11 mouse cellular contexts compared by ENCODE assay signal in the genomic region with DNA sequence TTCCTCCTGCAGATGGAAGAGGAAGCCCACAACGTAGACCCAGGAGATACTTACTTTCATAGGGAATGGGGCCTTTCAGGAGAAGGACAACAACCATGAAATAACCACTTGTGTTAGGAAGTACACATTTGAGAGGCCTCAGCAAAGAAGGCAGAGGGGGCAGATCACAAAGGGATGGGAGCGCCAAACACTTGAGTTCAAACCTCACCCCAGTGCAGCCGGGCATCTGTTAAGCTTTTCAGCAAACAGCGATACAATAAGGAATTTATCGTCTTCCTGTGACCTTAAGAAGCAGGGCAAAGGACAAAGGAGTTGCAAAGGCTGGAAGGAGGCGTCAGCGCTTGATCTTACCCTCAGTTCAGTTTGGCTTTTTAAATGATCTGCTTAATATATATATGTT. TPM values are rescaled to one million over a fixed set of nuclear protein-coding genes. Genes with fewer than 3 reads are reported as not detected.
A peak's percentile ranks its signal among the peaks of the same experiment; 100 is the strongest.
DNase-seq lines count a peak whose midpoint lies in the region; ATAC-seq and TF ChIP-seq lines count a peak whose summit lies in the region.
"Had no signal": no experiment of that assay in that cellular context is flagged by ENCODE, and none has a peak within 500 bp of the region (broad histone marks: within the 10 kb centered on the region; RNA-seq: fewer than 3 reads in every experiment).

No protein-coding gene starts in this region.

- H3K36me3 ChIP-seq in kidney, adult 2 months (ENCODE audit: control insufficient read depth, insufficient read depth, low read length): no peaks in the 10 kb centered on the region
- H3K36me3 ChIP-seq in embryonic facial prominence, embryonic 13.5 days: no peaks in the 10 kb centered on the region
- no peaks in the 10 kb centered on the region for H3K36me3 ChIP-seq in liver, embryonic 16.5 days (ENCODE audit: control insufficient read depth, insufficient read depth)
- H3K36me3 ChIP-seq in thymus, adult 2 months (ENCODE audit: control insufficient read depth, insufficient read depth, low read length): no peaks in the 10 kb centered on the region
- H3K36me3 ChIP-seq: embryonic facial prominence, embryonic 15.5 days; midbrain, embryonic 12.5 days had no signal

- TF ChIP-seq POLR2A in kidney, adult 2 months (IDR thresholded peaks at IDR 0.05; ENCODE audit: low read depth, low read length): no peak
- no peak for TF ChIP-seq POLR2A in bone marrow macrophage, adult 2 months (IDR thresholded peaks at IDR 0.05; ENCODE audit: borderline replicate concordance, low read depth, low read length)
- TF ChIP-seq POLR2A in thymus, adult 2 months (IDR thresholded peaks at IDR 0.05; ENCODE audit: control insufficient read depth, extremely low read depth, insufficient read depth, low read length, poor library complexity): no peak

- no peak for TF ChIP-seq CTCF in kidney, adult 2 months (conservative IDR thresholded peaks at IDR 0.05; ENCODE audit: insufficient read depth, insufficient read length, low read depth, low read length)
- no peak for TF ChIP-seq CTCF in bone marrow macrophage, adult 2 months (IDR thresholded peaks at IDR 0.05; ENCODE audit: low read depth, low read length)
- no peak for TF ChIP-seq CTCF in thymus, adult 2 months (IDR thresholded peaks at IDR 0.05; ENCODE audit: borderline replicate concordance, control insufficient read depth, extremely low read depth, insufficient read depth, low read length, poor library complexity)

- DNase-seq in kidney, adult 2 months: no peak
- no peak for DNase-seq in kidney, adult 9 months
- no peak for DNase-seq in urinary bladder, postnatal 25 days (ENCODE audit: low spot score)
- DNase-seq in thymus, adult 2 months: no peak
- DNase-seq: cerebellum, adult 9-11 months; thymus, postnatal 4 days had no signal

- H3K9ac ChIP-seq in embryonic facial prominence, embryonic 13.5 days: no peak overlapping the region
- no peak overlapping the region for H3K9ac ChIP-seq in liver, embryonic 16.5 days (ENCODE audit: low read depth, low read length)
- H3K9ac ChIP-seq: embryonic facial prominence, embryonic 15.5 days; midbrain, embryonic 12.5 days had no signal

- no peak overlapping the region for H3K4me2 ChIP-seq in embryonic facial prominence, embryonic 13.5 days
- H3K4me2 ChIP-seq in liver, embryonic 16.5 days (ENCODE audit: low read depth, low read length): 0 out of 2 replicates have a peak overlapping the region, but pooled peaks have one; percentile 26
- H3K4me2 ChIP-seq: embryonic facial prominence, embryonic 15.5 days; midbrain, embryonic 12.5 days had no signal

- no peaks in the 10 kb centered on the region for H3K9me3 ChIP-seq in embryonic facial prominence, embryonic 13.5 days
- no peaks in the 10 kb centered on the region for H3K9me3 ChIP-seq in liver, embryonic 16.5 days (replicated peaks; ENCODE audit: control insufficient read depth, low read length)
- H3K9me3 ChIP-seq: embryonic facial prominence, embryonic 15.5 days; midbrain, embryonic 12.5 days had no signal

- 57% methylated on average over 7 of the region's 7 CpGs for WGBS in kidney, adult 2 months
- 78% methylated on average over 7 of the region's 7 CpGs for WGBS in embryonic facial prominence, embryonic 13.5 days
- WGBS in liver, embryonic 16.5 days (ENCODE audit: insufficient replicate concordance): 20% methylated on average over 7 of the region's 7 CpGs
- WGBS in thymus, adult 2 months: 30% methylated on average over 7 of the region's 7 CpGs

- no peaks in the 10 kb centered on the region for H3K4me1 ChIP-seq in kidney, adult 2 months (ENCODE audit: control insufficient read depth, insufficient read depth, low read length)
- peaks cover 29% of the 10 kb centered on the region for H3K4me1 ChIP-seq in bone marrow macrophage, adult 2 months (ENCODE audit: control insufficient read depth, insufficient read depth, low read length)
- H3K4me1 ChIP-seq in embryonic facial prominence, embryonic 13.5 days: no peaks in the 10 kb centered on the region
- peaks cover 6% of the 10 kb centered on the region for H3K4me1 ChIP-seq in liver, embryonic 16.5 days (ENCODE audit: control insufficient read depth, low read depth, low read length)
- peaks cover 16% of the 10 kb centered on the region for H3K4me1 ChIP-seq in thymus, adult 2 months (replicated peaks; ENCODE audit: control insufficient read depth, insufficient read depth, low read length)
- H3K4me1 ChIP-seq: embryonic facial prominence, embryonic 15.5 days; midbrain, embryonic 12.5 days had no signal

- no peaks in the 10 kb centered on the region for H3K27me3 ChIP-seq in kidney, adult 2 months (replicated peaks; ENCODE audit: control insufficient read depth, insufficient read depth, low read length)
- H3K27me3 ChIP-seq in embryonic facial prominence, embryonic 13.5 days: no peaks in the 10 kb centered on the region
- no peaks in the 10 kb centered on the region for H3K27me3 ChIP-seq in liver, embryonic 16.5 days (ENCODE audit: control insufficient read depth, insufficient read depth, low read depth, low read length)
- no peaks in the 10 kb centered on the region for H3K27me3 ChIP-seq in thymus, adult 2 months (ENCODE audit: control insufficient read depth, insufficient read depth, low read length)
- H3K27me3 ChIP-seq: embryonic facial prominence, embryonic 15.5 days; midbrain, embryonic 12.5 days had no signal

- ATAC-seq in embryonic facial prominence, embryonic 13.5 days (ENCODE audit: insufficient number of reproducible peaks, insufficient read depth, low FRiP score, low TSS enrichment, low read depth): no peak
- ATAC-seq in liver, embryonic 16.5 days (ENCODE audit: low read depth): no peak

- H3K27ac ChIP-seq in kidney, adult 2 months (ENCODE audit: insufficient read depth, low read depth, low read length): peak overlapping the region; percentile 54; the same call in 1 of the 2 replicates
- peak overlapping the region; percentile 71 for H3K27ac ChIP-seq in bone marrow macrophage, adult 2 months (ENCODE audit: insufficient read depth, low read depth, low read length)
- H3K27ac ChIP-seq in embryonic facial prominence, embryonic 13.5 days: peak overlapping the region; percentile 28; the same call in 1 of the 2 replicates
- peak overlapping the region; percentile 6; the same call in 1 of the 2 replicates for H3K27ac ChIP-seq in liver, embryonic 16.5 days (ENCODE audit: low read length)
- no peak overlapping the region for H3K27ac ChIP-seq in thymus, adult 2 months (ENCODE audit: control insufficient read depth, insufficient read depth, low read length)
- H3K27ac ChIP-seq: embryonic facial prominence, embryonic 15.5 days; midbrain, embryonic 12.5 days had no signal

- H3K4me3 ChIP-seq in kidney, adult 2 months (ENCODE audit: insufficient read depth, low read depth, low read length): no peak overlapping the region
- H3K4me3 ChIP-seq in bone marrow macrophage, adult 2 months (ENCODE audit: insufficient read depth, low read length): peak overlapping the region; percentile 26; the same call in 1 of the 2 replicates
- H3K4me3 ChIP-seq in embryonic facial prominence, embryonic 13.5 days: no peak overlapping the region
- H3K4me3 ChIP-seq in liver, embryonic 16.5 days (ENCODE audit: low read depth, low read length): no peak overlapping the region
- no peak overlapping the region for H3K4me3 ChIP-seq in thymus, adult 2 months (ENCODE audit: control insufficient read depth, insufficient read depth, low read length)
- H3K4me3 ChIP-seq: embryonic facial prominence, embryonic 15.5 days; midbrain, embryonic 12.5 days had no signal

RNA-seq across cellular contexts. Expression of a gene that starts 10.0 kb away (rescaled TPM):
- polyA plus RNA-seq in kidney, adult 2 months (2012; rRNA removed): 25.5 and 27.2 TPM in 2 replicates
- 29.8 and 34.4 TPM in 2 replicates for polyA plus RNA-seq in bone marrow macrophage, adult 2 months (2012; ENCODE audit: insufficient read depth, insufficient read length, missing spikeins)
- polyA plus RNA-seq in embryonic facial prominence, embryonic 13.5 days (2015; fragmentation: Nextera tagmentation; extraction: Ambion mirVana): 11.0 and 11.1 TPM in 2 replicates
- 4.0 TPM in 2 replicates for polyA plus RNA-seq in liver, embryonic 16.5 days (2015; fragmentation: Nextera tagmentation; extraction: Ambion mirVana)
- 78.4 and 89.5 TPM in 2 replicates for polyA plus RNA-seq in thymus, adult 2 months (2012; rRNA removed)

RNA-seq across cellular contexts. Expression of a gene that starts 33.2 kb away (rescaled TPM):
- polyA plus RNA-seq in kidney, adult 2 months (2012; rRNA removed): 31.4 and 34.8 TPM in 2 replicates
- 63.8 and 64.2 TPM in 2 replicates for polyA plus RNA-seq in bone marrow macrophage, adult 2 months (2012; ENCODE audit: insufficient read depth, insufficient read length, missing spikeins)
- 49.4 and 53.5 TPM in 2 replicates for polyA plus RNA-seq in embryonic facial prominence, embryonic 13.5 days (2015; fragmentation: Nextera tagmentation; extraction: Ambion mirVana)
- 19.4 and 24.0 TPM in 2 replicates for polyA plus RNA-seq in liver, embryonic 16.5 days (2015; fragmentation: Nextera tagmentation; extraction: Ambion mirVana)
- polyA plus RNA-seq in thymus, adult 2 months (2012; rRNA removed): 40.2 and 44.9 TPM in 2 replicates
